Mouse (Mus musculus): ENCODE measurements at regions not wholly inside any gene's neighbourhood (a gene's known extent, or its start where the extent isn't known, plus 50 kb on each side); places are given as distances from the start of the nearest gene placed in this dataset.

GRCm38 (mm10) chr16:73835715-73836440 lies 575.7 kb downstream of the Robo2 start:
- DNase-seq (ENCODE audit: low spot score): no peak

DNA sequence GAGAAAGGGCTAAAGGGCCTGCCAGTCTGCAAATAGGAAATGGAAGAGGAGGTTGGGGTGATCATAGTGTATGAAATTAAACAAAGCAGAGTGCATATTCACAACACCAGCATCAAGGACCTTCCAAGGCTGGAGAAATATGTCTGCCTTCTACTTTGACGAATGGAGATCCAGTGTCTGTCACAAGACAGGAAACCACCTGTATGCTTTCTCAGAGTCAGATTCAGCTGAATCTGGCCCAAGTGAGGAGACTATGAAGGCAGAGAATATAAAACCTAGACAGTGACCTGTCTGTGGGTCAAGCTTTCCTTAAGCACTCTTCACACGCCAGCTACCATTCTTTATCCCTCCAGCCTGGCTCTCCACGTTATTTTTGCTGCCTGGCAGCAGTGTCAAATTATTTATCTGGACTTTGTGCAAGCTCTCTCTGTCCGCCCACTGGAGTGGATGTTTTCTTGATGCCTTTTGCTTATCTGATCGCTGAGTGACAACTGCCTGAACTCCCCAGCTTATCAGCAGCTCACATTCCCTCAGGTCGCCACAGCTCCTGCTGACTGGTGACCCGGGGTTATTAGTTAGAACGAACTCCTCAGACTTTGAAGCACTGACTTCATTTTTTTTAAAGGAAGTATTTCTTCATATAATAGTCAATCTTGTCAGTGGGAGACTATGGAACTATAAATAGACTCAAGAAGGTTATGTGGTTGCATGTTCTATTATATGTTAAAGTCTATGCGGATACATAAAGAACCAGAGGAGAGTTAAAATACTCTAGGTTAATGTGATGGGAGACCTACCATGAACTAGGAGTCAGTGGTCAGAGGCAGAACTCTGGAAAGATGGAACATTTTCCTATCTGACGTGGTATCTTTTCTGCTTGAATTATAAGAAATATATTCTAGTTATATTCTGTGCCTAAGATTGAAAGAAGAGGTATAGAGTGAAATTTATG lies 590.0 kb downstream of the Robo2 start:
- DNase-seq (ENCODE audit: low spot score): no peak

- no peak for DNase-seq (ENCODE audit: low spot score)
Observed at GRCm38 (mm10) chr16:73804572-73804971, 607.1 kb downstream of the Robo2 start.

DNA sequence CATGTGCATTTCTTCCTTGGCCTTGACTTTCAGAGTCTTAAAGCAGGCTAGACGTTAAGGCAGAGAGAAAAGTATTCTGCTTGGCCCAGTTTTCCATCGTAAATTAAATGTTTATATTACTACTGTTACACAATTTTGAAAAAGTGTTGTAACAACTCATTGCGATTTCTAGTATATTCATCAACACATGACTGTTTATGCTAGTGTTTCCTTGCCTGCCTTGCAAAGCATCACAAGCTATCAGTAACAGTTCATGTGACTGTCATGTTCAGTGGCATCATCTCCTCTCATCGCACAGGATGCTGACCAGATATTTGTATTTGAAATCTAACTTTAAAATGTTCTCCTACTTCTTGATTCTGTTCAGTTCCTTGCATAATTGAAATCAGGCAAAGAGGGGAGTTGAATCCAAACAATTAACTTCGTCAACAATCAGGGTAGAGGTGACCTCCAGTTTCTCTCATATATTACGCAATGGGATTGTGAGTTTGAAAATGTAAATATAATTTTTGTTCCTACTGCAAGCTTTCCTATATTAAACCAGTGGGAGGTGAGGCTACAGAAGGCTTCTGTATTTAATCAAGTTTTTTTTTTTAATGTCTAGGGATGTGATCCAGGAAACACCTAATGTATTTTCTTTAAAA lies 615.0 kb downstream of the Robo2 start:
- DNase-seq (ENCODE audit: low spot score): no peak

DNA sequence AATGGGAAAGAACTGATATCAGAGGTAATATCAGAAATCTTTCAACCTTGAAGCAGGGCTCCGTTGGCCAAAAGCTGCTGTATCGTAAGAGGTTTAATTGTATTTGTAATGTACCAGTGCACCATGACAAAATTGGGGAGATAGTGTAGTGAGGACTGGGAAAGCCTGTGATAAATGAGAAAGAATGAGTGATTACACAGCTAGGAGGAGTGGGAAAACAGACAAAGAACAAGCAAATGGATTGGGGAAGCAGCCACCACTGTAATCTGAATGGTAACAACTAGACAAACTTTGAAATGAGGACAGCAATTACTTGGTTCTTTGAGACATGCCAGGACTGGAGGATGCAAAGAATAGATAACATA lies 626.6 kb downstream of the Robo2 start:
- no peak for DNase-seq (ENCODE audit: low spot score)

GRCm38 (mm10) chr16:73784296-73785073 lies 627.1 kb downstream of the Robo2 start:
- DNase-seq (ENCODE audit: low spot score): no peak

DNA sequence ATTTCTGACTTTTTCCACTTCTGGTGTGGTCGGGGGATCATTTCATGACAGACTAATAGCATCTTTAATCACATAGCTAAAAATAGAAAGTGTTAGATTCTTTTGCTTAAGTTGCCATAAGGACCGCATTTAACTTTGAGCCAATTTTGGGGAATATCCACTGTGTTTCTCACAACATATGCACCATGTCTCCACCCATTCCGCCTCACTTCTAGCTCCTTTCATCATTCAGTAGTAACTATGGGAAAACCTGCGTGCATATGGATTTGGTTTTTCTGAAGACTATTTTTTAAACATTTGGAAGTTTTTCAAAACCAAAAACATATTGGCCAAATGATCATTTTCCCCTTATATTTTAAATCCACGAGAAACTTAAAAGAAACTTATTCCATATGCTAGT lies 639.2 kb downstream of the Robo2 start:
- no peak for DNase-seq (ENCODE audit: low spot score)

DNA sequence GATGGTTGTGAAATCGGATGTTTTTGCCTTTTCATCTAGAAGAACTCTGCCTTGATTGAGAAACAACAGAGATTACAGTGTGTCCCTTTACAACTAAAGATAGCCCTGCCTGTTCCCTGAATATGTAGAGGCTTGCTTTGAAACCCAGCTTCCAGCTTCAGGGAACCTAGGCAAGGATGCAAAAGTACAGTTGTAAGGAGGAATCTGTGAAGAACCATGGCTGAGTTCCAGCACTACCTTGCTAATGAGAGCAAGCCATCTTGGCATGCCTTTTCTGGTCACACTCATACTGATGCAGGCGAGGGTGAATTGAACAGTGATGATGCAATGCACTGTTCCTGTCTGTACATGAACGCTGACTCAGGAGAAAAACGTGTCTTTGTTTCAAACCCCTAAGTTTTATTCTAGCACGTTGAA lies 641.2 kb downstream of the Robo2 start:
- DNase-seq (ENCODE audit: low spot score): no peak

DNA sequence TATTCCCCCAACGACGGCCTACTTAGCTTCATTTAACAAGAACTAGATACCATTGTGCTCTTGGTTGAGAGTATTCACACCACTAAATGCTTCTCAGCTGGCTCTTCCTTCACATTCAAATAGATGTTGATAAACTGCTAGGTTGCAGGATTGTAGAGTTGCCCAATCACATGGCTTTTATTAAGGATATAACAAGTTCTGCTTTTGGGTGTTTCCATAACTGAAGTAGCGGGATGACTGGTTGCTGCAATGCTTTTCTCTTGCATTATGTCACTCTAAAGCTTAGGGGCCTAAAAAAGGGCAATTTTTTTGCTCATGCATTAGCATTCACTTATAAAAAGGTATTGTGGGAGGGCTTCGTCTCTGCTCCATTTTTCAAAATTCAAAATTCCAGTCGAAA lies 641.9 kb downstream of the Robo2 start:
- DNase-seq (ENCODE audit: low spot score): no peak

DNA sequence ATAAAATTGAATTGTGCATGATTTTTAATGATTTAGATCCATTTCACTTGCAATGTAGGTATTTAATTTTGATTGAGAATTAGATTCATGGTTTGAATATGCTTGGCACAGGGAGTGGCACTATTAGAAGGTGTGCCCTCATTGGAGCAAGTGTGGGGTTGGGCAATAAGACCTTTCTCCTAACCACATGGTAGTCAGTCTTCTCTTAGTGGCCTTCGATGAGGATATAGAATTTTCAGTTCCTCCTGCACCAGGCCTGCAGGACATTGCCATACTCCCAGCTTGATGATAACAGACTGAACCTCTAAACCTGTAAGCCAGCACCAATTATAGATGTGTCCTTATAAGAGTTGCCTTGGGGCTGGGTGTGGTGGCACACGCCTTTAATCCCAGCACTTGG lies 642.9 kb downstream of the Robo2 start:
- DNase-seq (ENCODE audit: low spot score): no peak

DNA sequence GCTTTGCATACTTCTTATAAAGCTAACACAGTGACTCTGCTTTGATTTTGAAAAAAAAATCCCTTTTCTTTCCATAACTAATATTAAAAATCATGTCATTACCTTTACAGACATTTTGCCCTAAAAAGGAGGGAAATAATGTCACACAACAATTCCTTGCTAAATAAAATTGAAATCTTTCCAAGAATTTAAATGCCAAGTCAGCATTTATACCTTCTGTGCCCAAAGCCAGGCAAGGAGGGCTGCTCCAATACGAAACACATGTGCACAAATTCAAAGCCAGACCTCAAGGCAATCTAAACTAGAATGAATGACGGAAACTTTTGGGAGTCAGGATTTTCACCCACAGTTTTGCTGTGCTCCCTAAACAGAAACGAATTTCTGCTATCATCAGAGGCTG lies 646.4 kb downstream of the Robo2 start:
- no peak for DNase-seq (ENCODE audit: low spot score)

DNA sequence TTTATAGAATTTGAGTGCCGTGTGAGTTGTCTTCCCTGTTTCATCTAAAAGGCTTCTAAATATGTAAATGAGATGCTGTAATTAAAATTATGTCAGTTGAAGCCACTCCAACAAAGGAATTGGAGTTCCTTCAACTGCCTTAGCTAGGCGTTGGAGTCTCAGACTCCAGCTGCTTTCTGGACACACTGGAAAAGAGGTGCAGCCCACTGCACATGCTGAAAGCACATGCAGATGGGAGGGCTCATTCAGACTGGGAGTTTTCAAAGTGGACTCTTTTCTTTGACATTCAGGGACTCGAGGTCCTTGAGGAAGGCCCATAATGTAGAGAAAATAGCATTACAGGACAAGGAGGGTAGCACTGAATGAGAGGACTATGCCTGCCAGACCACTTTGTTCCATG lies 650.7 kb downstream of the Robo2 start:
- no peak for DNase-seq (ENCODE audit: low spot score)

DNA sequence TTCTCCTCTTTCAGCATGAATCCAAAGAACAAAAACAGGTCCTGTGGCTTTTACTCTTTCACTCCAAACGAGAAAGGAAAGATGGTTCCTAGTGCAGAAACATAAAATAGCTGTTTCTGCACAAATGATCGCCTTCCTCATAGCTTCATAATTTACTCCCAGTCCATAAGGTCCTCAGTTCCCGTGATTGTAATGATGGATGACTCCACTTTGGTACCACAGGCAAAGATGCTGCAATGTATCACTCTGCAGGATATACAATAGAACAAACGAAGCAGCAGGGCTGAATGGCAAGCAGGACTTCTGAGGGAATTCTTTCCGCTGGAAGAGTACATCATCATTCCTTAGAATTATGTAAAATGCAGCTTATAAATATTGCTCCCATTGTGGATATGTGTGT lies 652.8 kb downstream of the Robo2 start:
- no peak for DNase-seq (ENCODE audit: low spot score)

GRCm38 (mm10) chr16:73754302-73754701 lies 657.3 kb downstream of the Robo2 start:
- no peak for DNase-seq (ENCODE audit: low spot score)

GRCm38 (mm10) chr16:73728297-73728696 lies 683.3 kb downstream of the Robo2 start:
- DNase-seq (ENCODE audit: low spot score): no peak

- no peak for DNase-seq (ENCODE audit: low spot score)
Observed at GRCm38 (mm10) chr16:73719691-73720090, 691.9 kb downstream of the Robo2 start.

GRCm38 (mm10) chr16:73716301-73716700 lies 695.3 kb downstream of the Robo2 start:
- no peak for DNase-seq (ENCODE audit: low spot score)

GRCm38 (mm10) chr16:73707051-73707450 lies 704.6 kb downstream of the Robo2 start:
- DNase-seq (ENCODE audit: low spot score): no peak

DNA sequence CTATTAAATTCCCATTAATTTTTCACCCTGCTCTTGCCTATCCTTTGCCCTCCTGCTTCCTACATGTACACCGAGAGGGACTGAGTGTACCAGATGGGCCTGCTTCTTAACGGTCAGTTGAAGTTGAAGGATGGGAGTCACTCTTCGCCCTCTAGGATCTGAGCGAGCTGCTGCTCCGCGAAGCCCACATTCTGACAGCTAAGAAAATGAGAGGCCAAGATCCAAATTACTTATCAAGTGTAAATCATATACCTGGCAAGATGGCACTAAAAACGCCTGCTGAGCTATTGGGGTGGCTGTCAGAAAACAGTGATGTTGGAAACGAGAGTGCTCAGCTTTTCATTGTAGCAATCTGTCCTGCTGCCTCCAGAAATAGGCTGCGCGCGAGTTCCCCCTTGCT lies 722.4 kb downstream of the Robo2 start:
- no peak for DNase-seq (ENCODE audit: low spot score)

GRCm38 (mm10) chr16:73679804-73680203 lies 731.8 kb downstream of the Robo2 start:
- DNase-seq (ENCODE audit: low spot score): no peak

DNA sequence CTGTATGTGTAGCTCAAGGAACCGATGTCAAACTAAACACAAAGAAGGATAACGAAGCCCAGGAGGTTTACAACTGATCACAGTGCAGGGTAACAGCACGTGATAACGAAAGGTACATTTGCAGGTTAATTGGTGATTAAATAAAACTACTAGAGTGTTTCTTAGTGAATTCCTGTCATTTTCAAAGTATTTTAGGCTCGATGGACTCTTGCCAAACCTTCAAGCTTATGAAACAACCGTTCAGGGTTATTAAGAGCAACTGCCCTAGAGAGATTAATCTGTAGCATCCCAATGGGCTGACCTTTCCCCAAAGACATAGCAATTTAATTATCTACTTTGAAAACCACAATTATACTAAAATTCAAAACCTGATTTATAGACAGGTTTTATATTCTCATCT lies 741.1 kb downstream of the Robo2 start:
- DNase-seq (ENCODE audit: low spot score): no peak

Data from ovary, postnatal 14 days (tissue).